Mouse (Mus musculus) kidney, embryonic 16.5 days (tissue): ENCODE measurements around the gene Sema4a. TPM values are rescaled to one million over a fixed set of nuclear protein-coding genes. Genes with fewer than 3 reads are reported as not detected.

Experiments
- ATAC-seq: fragments of 200-750 bp; cut with Nextera tagmentation; 2 replicates; pipeline ENCODE4 v1.8.0; 2017; ENCODE audit warnings: moderate TSS enrichment; ENCODE audit not compliant: low FRiP score, low TSS enrichment
- H3K27ac ChIP-seq: fragments of 300-500 bp; sonication (generic); 2 replicates; pipeline ENCODE4 v1.5.1; 2014; ENCODE audit warnings: low read length
- H3K27me3 ChIP-seq: fragments of 300-500 bp; sonication (generic); 2 replicates; pipeline ENCODE4 v1.6.1; 2014; ENCODE audit warnings: low read length, control low read depth, mixed read lengths; ENCODE audit not compliant: insufficient read depth
- H3K36me3 ChIP-seq: fragments of 300-500 bp; sonication (generic); 2 replicates; pipeline ENCODE4 v1.6.1; 2014; ENCODE audit warnings: low read length, control low read depth, mixed read lengths; ENCODE audit not compliant: insufficient read depth
- H3K4me1 ChIP-seq: fragments of 300-500 bp; sonication (generic); 2 replicates; pipeline ENCODE4 v1.6.1; 2014; ENCODE audit warnings: low read length, control low read depth, mixed read lengths; ENCODE audit not compliant: insufficient read depth
- H3K4me2 ChIP-seq: fragments of 300-500 bp; sonication (generic); replicated peaks from 2 replicates; pipeline ENCODE4 v1.6.1; 2014; ENCODE audit warnings: low read depth, low read length
- H3K4me3 ChIP-seq: fragments of 300-500 bp; sonication (generic); 2 replicates; pipeline ENCODE4 v1.5.1; 2014; ENCODE audit warnings: mild to moderate bottlenecking, low read length
- H3K9ac ChIP-seq: fragments of 300-500 bp; sonication (generic); replicated peaks from 2 replicates; pipeline ENCODE4 v1.6.1; 2014; ENCODE audit warnings: low read length
- H3K9me3 ChIP-seq: fragments of 300-500 bp; sonication (generic); 2 replicates; pipeline ENCODE4 v1.6.1; 2016; ENCODE audit warnings: low read length, control low read depth
- WGBS: fragments of 180-500 bp; shearing (Covaris S2); extraction: QIAGEN DNeasy Blood & Tissue Kit; methylation state at CpG from one replicate; pipeline ENCODE4 v1.1.7; 2014; 5-methylcytosine and 5-hydroxymethylcytosine counted together
- polyA plus RNA-seq: library from polyadenylated mRNA; unstranded; fragments of >200 nt; fragmentation: Nextera tagmentation; extraction: Ambion mirVana; gene quantifications from 2 replicates; pipeline ENCODE4 v1.2.1, GENCODE M21; 2015

Gene Sema4a
- polyA plus RNA-seq = 19.6 and 25.3 TPM in 2 replicates

GRCm38 (mm10) chr3:88460983-88461696 is at the start of gene Sema4a:
Sema4a (minus strand) TSS chr3:88461182.
- H3K9ac ChIP-seq = no peak within 1 kb of the TSS
- no peak for ATAC-seq
- WGBS = 38% methylated on average over 12 of the region's 12 CpGs
- H3K27me3 ChIP-seq = 0 out of 2 replicates have a peak, but pooled peaks cover 16% of the 10 kb centered on the region
- no peak within 1 kb of the TSS for H3K4me3 ChIP-seq
- no peak within 1 kb of the TSS for H3K27ac ChIP-seq
- H3K4me1 ChIP-seq = peaks cover 22% of the 10 kb centered on the region
- H3K9me3 ChIP-seq = no peaks in the 10 kb centered on the region
- H3K36me3 ChIP-seq = no peaks in the 10 kb centered on the region
- no peak within 1 kb of the TSS for H3K4me2 ChIP-seq

- Histone ChIP-seq H3K4me1 (peaks cover 40% of the 10 kb centered on the region), H3K36me3 (no peaks in the 10 kb centered on the region), H3K9me3 (no peaks in the 10 kb centered on the region), H3K4me2 (peak within 1 kb of the TSS; percentile 67), H3K4me3 (peak within 1 kb of the TSS; percentile 47), H3K9ac (peak within 1 kb of the TSS; percentile 70), H3K27me3 (no peaks in the 10 kb centered on the region), H3K27ac (peak within 1 kb of the TSS; percentile 81)
- ATAC-seq = peak; percentile 96
- under 1% methylated on average over 31 of the region's 31 CpGs for WGBS
Measured at GRCm38 (mm10) chr3:88509692-88510420, 48.9 kb upstream of the Sema4a start, which contains the start of gene Lmna. Lmna (minus strand) TSS chr3:88509956.

GRCm38 (mm10) chr3:88509250-88509649 is 48.3 kb upstream of the Sema4a start:
- ATAC-seq = peak; percentile 7
- WGBS = 74% methylated on average over 3 of the region's 3 CpGs

GRCm38 (mm10) chr3:88505765-88506164 is 44.8 kb upstream of the Sema4a start:
- Histone ChIP-seq H3K4me3 (no peak overlapping the region), H3K4me2 (no peak overlapping the region), H3K9me3 (no peaks in the 10 kb centered on the region), H3K36me3 (no peaks in the 10 kb centered on the region), H3K27me3 (no peaks in the 10 kb centered on the region), H3K9ac (no peak overlapping the region), H3K27ac (no peak overlapping the region), H3K4me1 (peaks cover 49% of the 10 kb centered on the region)
- WGBS = 52% methylated on average over 7 of the region's 7 CpGs
- ATAC-seq = no peak

More at GRCm38 (mm10) chr3:88509250-88509649, 48.3 kb upstream of the Sema4a start:
- Histone ChIP-seq H3K9ac (peak overlapping the region; percentile 70), H3K4me1 (peaks cover 41% of the 10 kb centered on the region), H3K27ac (peak overlapping the region; percentile 81), H3K27me3 (no peaks in the 10 kb centered on the region), H3K4me2 (peak overlapping the region; percentile 67), H3K9me3 (no peaks in the 10 kb centered on the region), H3K36me3 (no peaks in the 10 kb centered on the region), H3K4me3 (peak overlapping the region; percentile 47)

- no peak overlapping the region for H3K4me3 ChIP-seq
- H3K9me3 ChIP-seq = no peaks in the 10 kb centered on the region
- ATAC-seq = no peak
- H3K4me2 ChIP-seq = no peak overlapping the region
- no peaks in the 10 kb centered on the region for H3K27me3 ChIP-seq
- H3K36me3 ChIP-seq = no peaks in the 10 kb centered on the region
- H3K4me1 ChIP-seq = peaks cover 49% of the 10 kb centered on the region
- no peak overlapping the region for H3K9ac ChIP-seq
- WGBS = 65% methylated on average over 6 of the region's 6 CpGs
- H3K27ac ChIP-seq = no peak overlapping the region
Measured at GRCm38 (mm10) chr3:88505081-88505480, 44.1 kb upstream of the Sema4a start.

GRCm38 (mm10) chr3:88503881-88504746 is 43.1 kb upstream of the Sema4a start:
- Histone ChIP-seq H3K9me3 (no peaks in the 10 kb centered on the region), H3K9ac (peak overlapping the region; percentile 37; the same call in 1 of the 2 replicates), H3K4me2 (peak overlapping the region; percentile 96; the same call in 1 of the 2 replicates), H3K4me1 (peaks cover 46% of the 10 kb centered on the region), H3K36me3 (no peaks in the 10 kb centered on the region), H3K4me3 (no peak overlapping the region), H3K27ac (peak overlapping the region; percentile 79), H3K27me3 (no peaks in the 10 kb centered on the region)
- ATAC-seq = no peak
- 54% methylated on average over 8 of the region's 8 CpGs for WGBS

- peak overlapping the region; percentile 37; the same call in 1 of the 2 replicates for H3K9ac ChIP-seq
- no peak; the same call in 1 of the 2 replicates for ATAC-seq
Measured at GRCm38 (mm10) chr3:88503505-88503863, 42.5 kb upstream of the Sema4a start.

GRCm38 (mm10) chr3:88502641-88503504 is 41.9 kb upstream of the Sema4a start:
- peak overlapping the region; percentile 78 for H3K9ac ChIP-seq
- WGBS = under 1% methylated on average over 55 of the region's 55 CpGs
- H3K36me3 ChIP-seq = no peaks in the 10 kb centered on the region
- peak overlapping the region; percentile 96 for H3K4me2 ChIP-seq
- no peaks in the 10 kb centered on the region for H3K27me3 ChIP-seq
- peak overlapping the region; percentile 79 for H3K27ac ChIP-seq
- peaks cover 45% of the 10 kb centered on the region for H3K4me1 ChIP-seq
- H3K4me3 ChIP-seq = peak overlapping the region; percentile 72
- peak; percentile 92 for ATAC-seq
- no peaks in the 10 kb centered on the region for H3K9me3 ChIP-seq

More at GRCm38 (mm10) chr3:88503505-88503863, 42.5 kb upstream of the Sema4a start:
- H3K4me1 ChIP-seq = peaks cover 45% of the 10 kb centered on the region
- no peaks in the 10 kb centered on the region for H3K27me3 ChIP-seq
- peak overlapping the region; percentile 79 for H3K27ac ChIP-seq
- WGBS = 14% methylated on average over 4 of the region's 4 CpGs
- peak overlapping the region; percentile 96 for H3K4me2 ChIP-seq
- H3K36me3 ChIP-seq = no peaks in the 10 kb centered on the region
- peak overlapping the region; percentile 72 for H3K4me3 ChIP-seq
- H3K9me3 ChIP-seq = no peaks in the 10 kb centered on the region
